Mouse (Mus musculus): Measurements from ENCODE around the gene Mast4. TPM values are rescaled to one million over a fixed set of nuclear protein-coding genes. Genes with fewer than 3 reads are reported as not detected.

Mast4 gene
- polyA plus RNA-seq, 1 experiment, result 6.4 TPM

DNA sequence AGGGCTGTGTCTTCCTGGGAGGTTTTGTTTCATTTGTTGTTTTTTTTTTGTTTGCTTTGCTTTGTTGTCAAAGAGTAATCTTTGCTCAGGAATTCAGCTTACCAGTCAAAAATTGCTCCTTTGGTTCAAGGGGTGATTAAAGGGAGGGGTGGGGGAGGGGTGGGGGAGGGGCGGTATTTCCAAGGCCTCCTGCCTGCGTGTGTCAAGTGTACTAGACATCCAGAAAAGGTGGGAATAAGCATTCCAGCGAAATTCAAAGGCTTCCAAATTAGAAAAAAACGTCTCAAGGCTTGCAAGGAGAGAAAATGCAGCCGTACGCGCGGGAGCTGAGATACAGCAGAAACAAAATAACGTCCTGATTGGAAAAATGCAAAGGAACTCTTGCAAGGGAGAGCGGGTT, 636.0 kb downstream of the Mast4 start:
- DNase-seq (ENCODE audit: low read depth in 1 of 2, low spot score in 2 of 2), result no peak
- TF ChIP-seq POLR2A (IDR thresholded peaks at IDR 0.05; ENCODE audit: low read depth, low read length), result no peak
- no peak for TF ChIP-seq CTCF (IDR thresholded peaks at IDR 0.05; ENCODE audit: extremely low read depth, insufficient read depth, insufficient read length, insufficient replicate concordance)
- WGBS, result 26% methylated on average over 10 of the region's 10 CpGs
- peaks cover 9% of the 10 kb centered on the region for H3K4me1 ChIP-seq (ENCODE audit: control insufficient read depth, insufficient read depth, insufficient read length)
- H3K36me3 ChIP-seq (ENCODE audit: control insufficient read depth, insufficient read depth, low read length), result peaks cover 6% of the 10 kb centered on the region; the same call in 1 of the 2 replicates
- H3K27me3 ChIP-seq (ENCODE audit: control insufficient read depth, insufficient read depth, low read length), result no peaks in the 10 kb centered on the region
- H3K27ac ChIP-seq (ENCODE audit: insufficient read depth, low read length), result peak overlapping the region; percentile 79
- H3K4me3 ChIP-seq (ENCODE audit: extremely low read depth, insufficient read depth, insufficient read length), result peak overlapping the region; percentile 44; the same call in 1 of the 2 replicates

DNA sequence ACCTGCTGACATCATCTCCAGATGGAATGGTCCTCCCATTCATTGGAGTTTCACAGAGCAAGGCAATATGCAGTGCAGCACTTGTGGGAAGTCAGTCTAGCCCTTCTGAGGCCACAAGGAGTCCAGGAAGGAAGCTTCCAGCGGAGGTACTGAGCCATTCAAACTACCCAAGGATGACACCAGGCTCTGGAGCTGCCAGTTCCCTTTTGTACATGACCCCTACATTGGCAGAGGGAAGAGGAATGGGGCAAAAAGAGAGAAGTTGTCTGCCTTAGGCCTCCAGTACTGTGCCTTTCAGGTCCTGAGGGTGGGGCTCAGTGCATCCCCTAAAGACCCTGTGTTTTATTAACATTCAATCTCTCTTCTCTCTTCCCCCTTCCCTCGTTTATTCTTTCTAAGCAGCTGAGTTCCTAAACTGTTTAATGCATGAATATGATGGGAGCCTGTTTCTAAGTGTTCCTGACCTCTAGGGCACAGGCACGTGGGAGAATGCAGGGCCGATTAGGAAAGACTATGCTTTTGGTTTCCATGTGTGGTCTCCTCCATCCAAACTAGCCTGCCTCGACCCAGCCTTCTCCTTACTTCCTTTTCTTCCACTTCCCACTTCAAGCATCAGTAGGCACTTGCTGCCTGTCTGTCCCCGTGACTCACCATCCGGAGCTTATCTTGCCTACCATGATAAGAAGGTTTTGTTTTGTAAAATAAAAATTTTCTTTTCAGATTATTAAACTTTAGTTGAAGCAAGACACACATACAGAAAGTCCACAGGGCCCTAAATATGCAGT, 639.0 kb downstream of the Mast4 start:
- 7% methylated on average over 7 of the region's 7 CpGs for WGBS
- Histone ChIP-seq H3K36me3 (ENCODE audit: control insufficient read depth, insufficient read depth, low read length) (peaks cover 3% of the 10 kb centered on the region; the same call in 1 of the 2 replicates), H3K4me3 (ENCODE audit: extremely low read depth, insufficient read depth, insufficient read length) (peak overlapping the region; percentile 77), H3K27ac (ENCODE audit: insufficient read depth, low read length) (peak overlapping the region; percentile 96), H3K27me3 (ENCODE audit: control insufficient read depth, insufficient read depth, low read length) (no peaks in the 10 kb centered on the region), H3K4me1 (ENCODE audit: control insufficient read depth, insufficient read depth, insufficient read length) (peaks cover 23% of the 10 kb centered on the region; the same call in 1 of the 2 replicates)
- no peak for TF ChIP-seq POLR2A (IDR thresholded peaks at IDR 0.05; ENCODE audit: low read depth, low read length)
- TF ChIP-seq CTCF (IDR thresholded peaks at IDR 0.05; ENCODE audit: extremely low read depth, insufficient read depth, insufficient read length, insufficient replicate concordance), result no peak
- no peak for DNase-seq (ENCODE audit: low read depth in 1 of 2, low spot score in 2 of 2)

DNA sequence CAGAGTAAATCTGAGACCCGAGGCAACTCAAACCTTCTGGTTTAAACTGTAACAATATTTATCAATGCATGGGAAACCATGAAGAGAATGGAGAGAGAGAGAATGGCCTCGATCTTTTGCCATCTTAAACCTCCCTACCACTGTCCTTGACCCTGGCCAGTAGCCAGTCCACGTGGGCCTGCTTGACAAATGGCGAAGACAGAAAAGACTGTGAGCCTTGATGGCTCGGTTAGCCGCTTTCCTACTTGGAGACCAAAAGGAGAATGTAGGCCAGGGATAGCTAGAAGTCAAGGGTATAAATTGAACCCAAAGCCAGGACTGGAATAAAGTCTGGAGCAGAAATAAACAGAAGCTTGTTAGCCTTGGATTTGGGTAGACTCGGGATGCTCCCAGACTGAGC, 640.1 kb downstream of the Mast4 start:
- WGBS, result 40% methylated on average over 7 of the region's 7 CpGs
- peak overlapping the region; percentile 96 for H3K27ac ChIP-seq (ENCODE audit: insufficient read depth, low read length)
- H3K36me3 ChIP-seq (ENCODE audit: control insufficient read depth, insufficient read depth, low read length), result peaks cover 3% of the 10 kb centered on the region; the same call in 1 of the 2 replicates
- no peaks in the 10 kb centered on the region for H3K27me3 ChIP-seq (ENCODE audit: control insufficient read depth, insufficient read depth, low read length)
- TF ChIP-seq POLR2A (IDR thresholded peaks at IDR 0.05; ENCODE audit: low read depth, low read length) (no peak), CTCF (IDR thresholded peaks at IDR 0.05; ENCODE audit: extremely low read depth, insufficient read depth, insufficient read length, insufficient replicate concordance) (no peak)
- DNase-seq (ENCODE audit: low read depth in 1 of 2, low spot score in 2 of 2), result no peak
- peak overlapping the region; percentile 77 for H3K4me3 ChIP-seq (ENCODE audit: extremely low read depth, insufficient read depth, insufficient read length)
- peaks cover 18% of the 10 kb centered on the region; the same call in 1 of the 2 replicates for H3K4me1 ChIP-seq (ENCODE audit: control insufficient read depth, insufficient read depth, insufficient read length)

DNA sequence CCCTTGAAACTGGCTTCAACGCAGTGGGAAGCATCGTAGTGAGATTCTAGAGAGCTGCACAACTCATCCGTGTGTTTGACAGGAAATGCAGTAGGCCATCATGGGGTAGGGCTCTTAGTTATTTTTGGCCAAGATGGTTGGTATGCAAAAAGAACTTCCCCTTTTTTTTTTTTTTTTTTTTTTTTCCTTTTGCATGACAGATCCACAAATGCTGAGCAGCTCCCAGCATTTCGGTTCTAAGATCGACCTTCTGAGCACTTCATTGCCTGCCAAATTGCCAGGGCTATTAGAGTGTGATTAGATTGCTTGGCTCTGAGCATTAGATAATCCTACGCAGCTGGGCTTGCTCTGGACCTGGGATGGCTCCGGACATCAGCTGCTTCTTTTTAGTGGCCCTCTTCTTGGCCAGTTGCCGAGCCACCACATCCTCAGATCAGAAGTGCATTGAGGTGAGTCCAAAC, 640.9 kb downstream of the Mast4 start, which contains the start of gene Cd180:
TSS of gene Cd180 (plus strand) at position 218 of the 461 bp plus-strand sequence.
- Histone ChIP-seq H3K27me3 (ENCODE audit: control insufficient read depth, insufficient read depth, low read length) (no peaks in the 10 kb centered on the region), H3K36me3 (ENCODE audit: control insufficient read depth, insufficient read depth, low read length) (no peaks in the 10 kb centered on the region; the same call in 1 of the 2 replicates), H3K4me1 (ENCODE audit: control insufficient read depth, insufficient read depth, insufficient read length) (peaks cover 23% of the 10 kb centered on the region), H3K4me3 (ENCODE audit: extremely low read depth, insufficient read depth, insufficient read length) (peak within 1 kb of the TSS; percentile 77), H3K27ac (ENCODE audit: insufficient read depth, low read length) (peak within 1 kb of the TSS; percentile 96)
- 5% methylated on average over 8 of the region's 8 CpGs for whole genome bisulfite sequencing
- TF ChIP-seq POLR2A (IDR thresholded peaks at IDR 0.05; ENCODE audit: low read depth, low read length) (no peak), CTCF (IDR thresholded peaks at IDR 0.05; ENCODE audit: extremely low read depth, insufficient read depth, insufficient read length, insufficient replicate concordance) (no peak)
- DNase-seq (ENCODE audit: low read depth in 1 of 2, low spot score in 2 of 2), result peak; percentile 62 to 79

DNA sequence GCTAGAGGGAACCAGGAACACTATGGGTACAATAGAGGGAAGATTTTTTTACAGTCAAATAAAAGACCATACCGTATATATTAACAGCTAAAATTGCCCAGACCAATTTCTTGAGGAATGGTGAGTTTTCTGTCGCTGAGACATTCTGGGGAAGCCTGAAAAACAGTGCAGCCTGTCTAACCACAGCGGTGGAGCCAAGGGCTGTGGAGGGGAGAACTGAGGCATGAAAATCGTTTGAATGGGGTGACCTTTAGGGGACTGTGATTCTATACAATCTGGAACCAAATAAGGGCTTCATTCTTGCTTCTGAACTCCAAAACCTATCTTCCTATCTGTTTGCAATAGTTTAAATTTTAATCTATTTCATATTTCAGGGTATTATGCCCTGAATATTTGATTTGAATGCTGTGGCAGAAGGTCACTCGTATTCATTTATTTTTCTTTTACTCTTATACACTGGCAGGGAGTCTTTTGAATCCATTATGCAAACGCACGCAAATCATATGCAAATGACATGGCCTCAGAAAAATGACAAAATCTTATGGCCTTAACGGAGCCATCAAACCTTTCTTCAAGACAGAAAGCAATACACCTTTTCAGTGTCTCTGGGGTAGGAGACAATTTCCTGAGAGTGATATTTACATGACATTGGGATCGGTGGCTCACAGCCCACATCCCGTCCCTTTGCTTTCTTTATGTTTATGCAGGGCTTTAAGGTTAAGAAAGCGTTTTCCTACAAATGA, 642.7 kb downstream of the Mast4 start:
- Histone ChIP-seq H3K4me1 (ENCODE audit: control insufficient read depth, insufficient read depth, insufficient read length) (peaks cover 30% of the 10 kb centered on the region), H3K4me3 (ENCODE audit: extremely low read depth, insufficient read depth, insufficient read length) (no peak overlapping the region), H3K27ac (ENCODE audit: insufficient read depth, low read length) (peak overlapping the region; percentile 88), H3K36me3 (ENCODE audit: control insufficient read depth, insufficient read depth, low read length) (no peaks in the 10 kb centered on the region), H3K27me3 (ENCODE audit: control insufficient read depth, insufficient read depth, low read length) (no peaks in the 10 kb centered on the region)
- 56% methylated on average over 11 of the region's 11 CpGs for WGBS
- DNase-seq (ENCODE audit: low read depth in 1 of 2, low spot score in 2 of 2), result no peak
- TF ChIP-seq CTCF (IDR thresholded peaks at IDR 0.05; ENCODE audit: extremely low read depth, insufficient read depth, insufficient read length, insufficient replicate concordance) (no peak), POLR2A (IDR thresholded peaks at IDR 0.05; ENCODE audit: low read depth, low read length) (no peak)

DNA sequence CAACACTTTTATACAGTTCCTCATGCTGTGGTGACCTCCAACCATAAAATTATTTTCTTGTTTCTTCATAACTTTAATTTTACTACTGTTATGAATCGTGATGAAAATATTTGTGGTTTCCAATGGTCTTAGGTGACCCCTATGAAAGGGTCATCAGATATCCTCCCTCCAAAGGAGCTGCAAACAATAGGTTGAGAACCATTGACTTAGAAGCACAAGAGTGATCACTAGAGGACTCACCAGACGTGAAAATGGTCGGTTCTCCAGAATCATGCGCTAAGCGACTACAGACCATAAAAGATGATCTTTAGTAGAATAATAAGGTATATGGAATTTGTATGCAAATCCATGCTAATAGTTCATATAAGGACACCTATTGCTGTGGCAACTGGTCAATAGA, 644.1 kb downstream of the Mast4 start:
- Histone ChIP-seq H3K27me3 (ENCODE audit: control insufficient read depth, insufficient read depth, low read length) (no peaks in the 10 kb centered on the region), H3K4me1 (ENCODE audit: control insufficient read depth, insufficient read depth, insufficient read length) (peaks cover 33% of the 10 kb centered on the region), H3K4me3 (ENCODE audit: extremely low read depth, insufficient read depth, insufficient read length) (no peak overlapping the region), H3K36me3 (ENCODE audit: control insufficient read depth, insufficient read depth, low read length) (no peaks in the 10 kb centered on the region), H3K27ac (ENCODE audit: insufficient read depth, low read length) (peak overlapping the region; percentile 72)
- no peak for TF ChIP-seq POLR2A (IDR thresholded peaks at IDR 0.05; ENCODE audit: low read depth, low read length)
- TF ChIP-seq CTCF (IDR thresholded peaks at IDR 0.05; ENCODE audit: extremely low read depth, insufficient read depth, insufficient read length, insufficient replicate concordance), result no peak
- 40% methylated on average over 5 of the region's 5 CpGs for WGBS
- no peak for DNase-seq (ENCODE audit: low read depth in 1 of 2, low spot score in 2 of 2)

All from spleen, adult 2 months (tissue).